Mouse (Mus musculus) heart, adult 8-10 months (tissue): ENCODE measurements around the gene Pea15a. TPM values are rescaled to one million over a fixed set of nuclear protein-coding genes. Genes with fewer than 3 reads are reported as not detected.

Experiments
- DNase-seq: peaks from one replicate; pipeline ENCODE4 v3.0.0; 2022; ENCODE audit warnings: low spot score
- total RNA-seq, 4 experiments: library from RNA; stranded (reverse); gene quantifications; 2 replicates each; pipeline ENCODE4 v1.2.4; 2022

Gene Pea15a
- total RNA-seq, 4 experiments from 2014 or later = 41.7 to 74.1 (median 60.0) TPM

DNA sequence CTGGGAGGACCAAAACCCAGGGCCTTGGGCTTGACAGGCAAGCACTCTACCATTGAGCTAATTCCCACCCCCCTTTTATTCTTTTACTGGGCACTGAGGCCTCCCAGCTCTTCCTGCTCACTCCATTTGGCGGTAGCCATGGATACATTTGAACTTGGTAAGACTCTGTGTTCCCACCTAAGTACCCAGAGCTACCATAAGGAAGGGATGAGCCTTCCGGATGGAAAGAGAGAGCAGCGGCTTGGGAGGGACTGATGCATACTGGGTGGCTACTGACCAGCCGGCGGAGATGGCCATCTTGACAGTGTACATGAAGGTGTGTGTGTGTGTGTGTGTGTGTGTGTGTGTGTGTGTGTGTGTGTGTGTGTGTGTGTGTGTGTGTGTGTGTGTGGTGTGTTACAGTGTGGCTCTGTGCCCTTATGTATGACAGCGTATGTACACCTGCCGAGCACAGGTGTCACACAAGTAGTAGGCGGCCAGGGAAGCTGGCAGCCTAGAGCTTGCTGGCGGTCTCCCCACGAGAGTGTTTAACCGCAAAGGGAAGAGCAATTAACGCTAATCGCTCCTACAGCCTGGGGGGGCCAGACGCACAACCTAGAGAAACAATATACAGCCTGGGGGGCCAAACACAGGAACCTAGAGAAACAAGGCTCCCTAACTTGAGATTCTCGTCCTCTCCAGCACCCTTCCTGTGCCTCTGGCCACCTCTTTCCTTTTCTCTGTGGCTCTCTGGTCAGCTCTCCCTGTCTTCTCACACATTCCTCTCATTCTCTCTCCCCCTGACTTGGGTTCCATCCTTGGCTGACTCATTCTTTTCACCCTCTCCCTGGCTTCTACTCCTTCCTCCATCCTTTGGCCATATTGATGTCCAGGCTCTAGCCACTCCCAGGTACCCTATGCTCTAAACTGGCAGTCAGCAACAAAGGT lies 1.5 kb downstream of the Pea15a start:
- DNase-seq = no peak

DNA sequence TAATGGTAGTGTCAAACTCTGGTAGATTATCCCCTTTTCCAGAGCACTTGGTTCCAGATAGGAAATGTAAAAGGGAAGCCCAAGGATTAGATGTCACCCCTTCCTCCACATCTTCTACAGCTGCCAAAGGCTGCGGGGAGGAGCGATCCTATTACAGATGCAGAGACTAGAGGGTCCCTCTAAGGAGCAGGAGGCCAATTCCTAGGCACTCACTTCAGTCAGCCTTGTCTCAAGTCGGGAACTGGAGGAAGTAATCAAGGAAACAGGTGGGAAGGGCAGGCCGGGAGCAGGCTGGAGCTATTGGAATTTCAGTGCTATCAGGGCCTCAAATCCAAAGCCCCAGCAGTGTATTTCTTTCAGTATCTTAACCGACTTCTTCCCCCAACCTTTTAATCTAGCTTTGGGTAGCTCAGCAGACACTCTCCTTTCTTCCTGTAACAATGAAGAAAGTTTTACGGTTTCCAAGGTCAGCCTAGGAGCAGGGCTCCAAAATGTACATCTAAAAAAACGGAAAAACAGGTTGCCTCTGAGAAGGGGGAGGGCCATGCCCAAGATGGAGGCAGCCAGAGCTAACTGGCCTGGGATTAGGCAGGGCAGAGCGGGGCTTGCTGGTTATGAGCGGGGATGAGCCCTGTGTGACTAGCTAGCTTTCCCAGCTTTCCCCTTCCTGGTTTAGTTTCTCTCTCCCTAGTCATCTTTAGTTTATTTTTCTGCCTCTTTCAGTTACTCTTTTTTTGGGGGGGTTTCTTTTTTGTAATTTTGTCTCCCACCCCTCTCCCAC lies 2.4 kb downstream of the Pea15a start:
- DNase-seq = no peak

DNA sequence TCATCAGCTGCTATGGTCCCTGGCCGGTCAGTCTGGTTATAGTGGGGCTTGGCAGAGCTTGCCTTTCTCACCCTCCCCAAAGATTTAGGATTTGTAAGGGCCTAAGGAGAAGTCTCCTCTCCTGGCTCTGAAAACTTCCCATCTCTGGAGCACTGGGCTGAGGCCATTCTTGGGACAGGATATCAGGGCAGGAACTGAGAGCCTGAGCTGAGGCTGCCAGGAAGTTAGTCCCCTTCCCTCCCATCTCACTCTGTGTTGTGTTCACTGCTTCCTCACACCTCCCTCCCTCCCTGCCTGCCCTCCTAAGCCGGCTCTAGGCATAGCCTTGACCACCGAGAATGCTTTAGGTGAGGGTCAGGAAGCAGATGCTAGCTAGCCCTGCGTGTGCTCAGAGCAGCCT lies 3.0 kb downstream of the Pea15a start:
- peak; percentile 67 for DNase-seq

DNA sequence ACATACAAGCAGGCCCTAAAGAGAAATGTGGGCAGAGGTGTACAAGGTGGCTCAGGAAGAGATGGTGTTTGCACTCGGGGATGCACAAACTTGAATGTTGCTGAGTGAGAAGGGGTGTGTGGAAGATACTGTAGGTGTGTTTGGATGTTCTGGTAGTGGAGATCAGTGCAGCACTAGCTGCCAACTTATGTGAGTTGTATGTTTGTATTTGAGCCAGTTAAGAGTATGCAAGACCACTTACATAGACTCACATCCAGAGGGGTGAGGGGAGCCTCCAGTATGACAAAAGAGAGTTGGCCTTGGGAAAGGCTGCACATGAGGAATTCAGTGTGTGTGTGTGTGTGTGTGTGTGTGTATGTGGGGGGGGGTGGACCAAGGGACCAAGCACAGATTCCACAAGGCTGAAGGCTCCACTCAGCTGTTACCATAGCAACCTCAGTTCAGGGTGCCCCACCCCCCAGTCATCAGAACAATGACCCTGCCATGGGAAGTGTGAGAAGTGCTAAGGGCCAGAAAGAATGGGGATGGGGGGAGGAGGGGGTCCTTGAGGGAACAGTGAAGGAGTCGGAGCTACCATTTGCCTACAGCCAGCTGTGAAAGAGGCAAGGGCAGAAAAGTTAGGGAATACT lies 3.6 kb downstream of the Pea15a start:
- DNase-seq = no peak

DNA sequence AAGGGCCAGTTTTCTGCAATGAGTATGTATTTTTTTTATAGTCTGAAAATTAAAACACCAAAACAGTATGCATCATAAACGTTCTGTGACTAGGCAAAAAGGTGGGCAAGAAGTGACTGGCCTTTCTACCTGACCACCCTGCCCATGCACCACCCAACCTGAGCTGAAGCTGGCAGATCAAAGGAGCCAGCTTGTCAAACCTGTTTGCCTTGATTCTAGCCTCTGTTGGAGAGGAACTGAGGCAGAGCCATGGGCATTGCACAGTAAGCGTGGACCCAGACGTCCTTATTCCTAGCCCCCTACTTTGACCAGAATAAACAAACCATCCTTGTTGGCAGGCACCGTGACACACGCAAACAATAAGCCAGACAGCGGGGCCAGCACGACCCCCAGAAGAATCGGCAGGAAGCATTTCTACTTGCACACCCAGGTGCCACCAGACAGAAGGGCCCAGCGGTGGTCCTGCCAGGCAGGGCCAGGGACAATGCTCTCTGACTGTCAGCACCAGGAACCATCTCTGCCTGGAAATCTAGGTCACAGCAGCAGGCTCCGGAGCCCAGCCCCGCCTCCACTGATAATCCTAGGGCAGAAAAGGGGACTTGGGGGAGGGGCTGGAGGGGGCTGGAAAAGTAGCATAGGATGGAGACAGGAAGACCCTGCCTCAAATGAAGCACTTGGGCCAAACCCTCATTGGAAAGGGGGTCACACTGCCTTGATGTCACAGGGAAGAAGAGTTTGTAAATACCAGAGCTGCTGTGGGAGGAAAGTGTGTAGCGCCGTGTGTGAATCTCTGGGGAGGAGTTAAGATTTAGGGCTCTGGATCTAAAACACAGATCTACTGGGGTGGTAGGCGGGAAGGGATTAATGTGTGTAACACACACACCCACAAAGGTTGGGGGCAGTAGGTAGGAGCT lies 4.4 kb downstream of the Pea15a start:
- no peak for DNase-seq

DNA sequence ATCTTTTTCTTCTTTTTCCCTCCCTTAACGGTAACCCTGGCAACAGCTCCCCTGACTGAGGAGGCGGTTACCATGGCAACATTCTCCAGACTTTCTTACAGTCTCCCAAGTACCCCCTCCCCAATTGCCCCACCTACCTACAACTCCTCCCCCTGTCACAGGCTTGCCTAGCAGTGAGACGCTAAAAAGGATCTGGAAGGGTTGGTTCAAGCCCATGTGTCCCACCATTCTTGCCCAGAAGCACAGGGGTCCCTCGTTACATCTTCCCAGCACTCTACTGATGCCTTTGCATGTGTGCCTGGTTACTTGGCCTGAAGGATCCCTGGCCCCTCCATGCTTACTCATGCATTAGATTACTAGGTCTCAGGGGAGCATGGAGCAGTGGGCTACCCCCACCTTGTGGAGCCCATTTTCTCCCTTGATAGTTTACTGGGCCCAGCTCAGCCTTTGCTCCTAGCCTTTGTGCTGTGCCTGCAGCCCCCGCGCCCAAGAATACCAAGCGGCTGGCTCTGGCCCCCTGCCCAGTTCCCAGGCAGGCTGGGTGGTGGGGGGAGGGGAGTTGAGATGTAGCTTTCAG lies 5.6 kb downstream of the Pea15a start:
- DNase-seq = no peak

DNA sequence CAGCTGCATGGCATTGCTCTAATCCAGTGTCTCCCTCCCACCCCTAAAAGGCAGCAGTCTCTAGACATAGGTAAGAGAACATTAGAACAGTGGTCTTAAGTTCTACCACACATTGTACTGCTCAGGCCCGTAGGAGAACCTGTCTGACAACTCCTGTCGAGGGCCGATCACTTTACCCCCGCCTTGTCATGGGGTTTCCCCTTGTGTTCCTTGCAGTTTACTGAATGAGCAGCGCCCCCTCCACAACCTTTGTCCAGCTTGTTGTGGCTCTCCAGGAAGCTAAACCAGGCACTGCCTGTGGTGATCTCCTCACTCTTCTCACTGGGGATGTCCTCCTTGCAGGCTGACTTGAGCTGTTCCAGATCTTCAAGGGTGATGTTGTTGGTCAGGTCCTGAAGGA lies 6.4 kb downstream of the Pea15a start:
- no peak for DNase-seq

DNA sequence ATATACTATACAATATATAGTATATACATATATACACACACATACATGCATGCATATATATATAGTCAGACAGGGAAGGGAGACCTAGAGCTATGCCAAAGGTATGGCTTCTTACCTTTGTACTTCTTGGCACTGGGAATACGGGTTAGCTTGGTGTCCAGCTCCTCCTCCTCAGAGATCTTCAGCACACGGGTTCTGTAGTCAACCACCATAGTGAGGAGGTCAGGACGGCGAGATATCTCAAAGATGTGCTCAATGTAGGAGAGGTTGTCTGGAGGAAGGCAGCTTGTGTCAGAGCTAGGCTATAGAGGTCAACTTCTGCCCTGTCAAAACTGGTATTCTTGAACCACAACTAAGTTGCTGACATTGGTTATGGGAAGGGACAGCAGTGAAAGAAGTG lies 7.6 kb downstream of the Pea15a start:
- no peak for DNase-seq

DNA sequence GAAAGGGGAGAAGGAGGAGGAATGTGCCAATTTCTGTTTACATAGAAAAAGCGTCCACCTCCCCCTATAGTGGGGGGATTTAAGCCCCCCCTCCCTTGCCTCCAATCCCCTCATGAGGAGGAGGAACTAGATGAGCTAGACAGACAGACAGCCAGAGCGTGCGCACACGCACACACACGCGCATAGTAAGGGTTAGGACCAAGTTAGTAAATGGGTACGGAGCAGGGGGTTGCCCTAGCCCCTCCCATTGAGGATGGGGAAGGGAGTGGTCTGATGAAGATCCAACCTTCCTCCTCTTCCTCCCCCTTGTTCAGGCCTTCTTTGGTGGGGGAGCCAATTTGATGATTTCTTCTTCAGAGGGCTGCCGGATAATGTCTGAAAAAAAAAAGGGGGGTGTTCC lies 8.3 kb downstream of the Pea15a start:
- no peak for DNase-seq

DNA sequence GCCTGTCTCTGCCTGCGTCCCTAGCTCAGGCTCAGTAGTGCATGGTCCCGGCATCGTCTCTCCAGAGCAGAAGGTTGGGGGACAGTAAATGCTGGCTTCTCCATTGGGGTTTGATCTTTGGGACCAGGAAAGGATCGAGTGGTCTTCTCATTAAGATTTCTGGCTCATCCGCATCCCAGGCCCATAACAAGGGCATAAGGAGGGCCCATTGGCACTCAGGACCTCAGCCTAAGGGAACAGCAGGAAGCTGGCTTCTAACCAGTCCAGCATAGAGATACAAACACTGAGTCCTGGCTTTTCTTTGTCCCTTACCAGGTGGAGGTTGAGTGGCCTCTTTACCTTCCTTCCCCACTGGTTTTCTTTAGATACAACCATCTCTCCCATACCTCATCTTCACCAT lies 8.8 kb downstream of the Pea15a start:
- DNase-seq = no peak

DNA sequence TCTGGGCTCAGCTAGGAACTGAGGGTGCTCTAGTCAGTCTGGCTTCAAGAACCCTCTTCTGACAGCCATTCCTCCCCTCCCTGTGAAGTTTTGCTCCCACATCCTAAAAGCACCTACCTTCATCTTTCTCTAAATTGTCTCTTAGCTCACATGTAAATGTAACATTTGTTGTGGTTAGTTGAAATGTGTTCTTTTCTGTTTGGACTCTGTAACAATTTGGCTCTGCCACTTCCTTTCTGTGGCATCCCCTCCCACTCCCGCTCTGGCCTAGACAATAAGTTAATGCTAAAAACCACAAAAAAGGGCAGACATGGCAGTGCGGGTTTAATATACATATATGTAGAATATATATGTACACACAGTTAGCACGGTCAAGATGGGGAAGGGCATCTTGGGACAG lies 9.5 kb downstream of the Pea15a start:
- DNase-seq = no peak

DNA sequence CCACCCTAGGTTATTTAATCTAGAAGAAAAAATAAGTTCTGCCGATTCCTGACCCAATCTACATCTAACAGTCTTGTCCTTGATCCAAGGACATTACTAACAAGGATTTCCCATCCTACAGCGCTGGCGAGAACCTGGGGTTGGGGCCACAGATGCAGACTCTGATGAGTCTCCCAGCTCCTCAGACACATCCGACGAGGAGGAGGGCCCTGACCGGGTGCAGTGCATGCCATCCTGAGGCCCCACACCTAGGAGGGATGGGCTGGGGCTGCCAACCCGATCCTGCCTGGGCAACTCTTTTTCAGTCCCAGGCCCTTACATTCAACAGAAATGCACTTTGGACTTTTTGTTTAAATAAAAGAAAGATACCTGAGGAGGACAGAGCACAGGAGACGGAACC lies 12.2 kb downstream of the Pea15a start:
- DNase-seq = no peak

DNA sequence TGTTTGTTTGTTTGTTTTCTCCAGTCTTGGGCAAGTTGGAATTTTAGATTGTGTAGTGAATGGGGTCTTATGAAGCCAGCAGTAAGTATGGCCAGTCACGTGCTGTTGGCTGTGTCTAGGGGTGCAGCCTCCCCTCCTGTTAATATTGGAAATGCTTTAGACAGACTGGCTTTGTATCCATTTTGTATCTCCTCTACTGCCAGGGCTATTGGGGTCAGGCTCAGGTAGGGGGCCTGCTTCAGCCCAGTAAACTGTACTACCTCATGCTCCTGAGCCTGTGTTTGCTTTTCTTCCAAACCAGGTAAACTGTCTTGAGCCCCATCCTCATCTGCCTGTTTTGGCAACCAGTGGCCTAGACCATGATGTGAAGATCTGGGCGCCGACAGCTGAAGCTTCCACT lies 14.4 kb downstream of the Pea15a start:
- no peak for DNase-seq

DNA sequence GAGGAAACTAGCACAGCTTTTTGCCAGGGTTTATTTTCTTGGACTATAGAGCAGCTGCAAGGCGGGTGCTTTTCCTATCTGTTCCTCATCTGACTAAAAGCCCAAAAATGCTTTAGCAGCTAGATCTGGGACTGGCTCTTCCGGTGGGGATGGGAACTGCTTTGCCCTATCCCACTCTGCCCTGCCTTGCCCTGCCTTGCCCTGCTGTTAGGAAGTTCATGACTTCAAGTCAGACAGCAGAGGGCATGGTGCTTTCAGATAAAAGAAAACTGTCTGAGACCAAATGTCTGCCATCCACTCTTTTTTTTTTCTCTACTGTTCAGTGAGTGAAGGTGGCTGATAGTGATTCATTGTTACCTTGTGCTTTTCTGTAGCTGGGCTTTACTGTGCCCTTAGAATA lies 15.0 kb downstream of the Pea15a start:
- no peak for DNase-seq

DNA sequence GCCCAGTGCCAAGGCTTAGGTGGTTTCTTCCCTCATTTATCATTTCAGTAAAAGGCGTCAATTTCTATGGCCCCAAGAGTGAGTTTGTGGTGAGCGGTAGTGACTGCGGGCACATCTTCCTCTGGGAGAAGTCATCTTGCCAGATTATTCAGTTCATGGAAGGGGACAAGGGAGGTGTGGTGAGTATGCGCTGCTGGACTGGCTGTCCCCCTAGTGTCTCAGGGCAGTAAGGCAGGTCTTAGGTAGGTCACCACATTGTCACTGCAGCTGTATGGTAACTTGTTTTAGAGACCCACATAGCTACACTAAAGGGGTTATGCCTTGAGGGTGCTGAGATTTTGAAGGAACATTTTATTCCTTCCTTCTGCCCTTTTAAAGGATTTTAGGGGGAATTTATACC lies 17.7 kb downstream of the Pea15a start:
- no peak for DNase-seq

DNA sequence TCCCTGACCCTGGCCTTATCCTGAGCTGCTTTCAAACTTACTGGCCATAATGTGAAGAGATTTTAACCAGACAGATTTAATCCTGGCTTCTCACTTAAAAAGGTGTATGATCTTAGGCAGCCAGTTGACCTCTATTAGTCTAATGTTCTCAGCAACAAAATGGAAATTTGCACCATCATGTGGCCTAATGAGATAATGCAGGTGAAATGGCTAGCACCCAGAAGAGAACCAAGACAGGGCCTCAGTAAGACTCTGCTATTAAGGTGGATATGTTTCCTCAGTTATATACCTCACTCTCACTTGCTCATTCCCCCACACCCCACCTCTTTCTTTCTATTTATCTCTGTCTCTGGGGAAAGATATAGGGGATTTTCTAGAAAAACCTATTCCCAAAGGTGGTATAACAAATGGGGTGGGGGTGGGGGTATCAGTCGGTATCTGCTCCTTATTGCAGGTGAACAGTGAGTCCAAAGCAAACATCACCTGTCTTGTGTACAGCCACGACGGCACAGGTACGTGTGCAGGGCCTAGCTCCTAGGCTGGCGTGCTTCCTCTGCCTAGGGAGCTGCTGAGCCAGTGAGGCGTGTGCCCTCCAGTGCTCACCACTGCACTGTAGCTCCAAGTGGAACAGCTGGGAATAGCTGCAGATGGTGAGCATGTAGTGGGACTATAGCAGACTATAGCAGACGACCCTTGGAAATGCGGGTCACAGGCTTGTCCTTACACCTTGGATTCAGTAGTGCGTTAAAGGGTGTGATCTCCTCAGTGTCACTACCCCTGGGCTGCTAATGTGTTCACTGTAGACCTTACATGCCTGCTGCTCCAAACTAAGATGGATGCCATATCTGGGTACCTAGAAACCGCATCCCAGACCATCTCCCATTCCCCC lies 20.0 kb downstream of the Pea15a start:
- DNase-seq = no peak

DNA sequence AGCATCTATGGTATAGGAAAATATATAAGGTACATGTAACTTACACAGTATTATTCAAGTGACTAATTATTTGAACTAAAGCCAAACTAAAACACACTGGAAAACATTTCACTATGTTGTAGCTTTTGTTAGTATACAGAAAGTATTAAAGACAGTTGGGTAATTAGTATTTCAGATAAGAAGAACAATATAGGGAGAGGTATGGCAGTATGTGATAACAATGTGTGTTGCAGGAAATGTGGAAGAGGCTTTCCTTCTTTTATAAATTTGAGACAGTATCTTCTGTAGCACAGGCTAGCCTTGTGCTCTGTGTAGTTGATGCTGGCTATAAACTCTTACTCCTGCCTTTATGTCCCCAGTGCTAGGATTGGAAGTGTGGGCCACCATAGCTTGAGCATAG lies 22.7 kb downstream of the Pea15a start:
- DNase-seq = no peak

DNA sequence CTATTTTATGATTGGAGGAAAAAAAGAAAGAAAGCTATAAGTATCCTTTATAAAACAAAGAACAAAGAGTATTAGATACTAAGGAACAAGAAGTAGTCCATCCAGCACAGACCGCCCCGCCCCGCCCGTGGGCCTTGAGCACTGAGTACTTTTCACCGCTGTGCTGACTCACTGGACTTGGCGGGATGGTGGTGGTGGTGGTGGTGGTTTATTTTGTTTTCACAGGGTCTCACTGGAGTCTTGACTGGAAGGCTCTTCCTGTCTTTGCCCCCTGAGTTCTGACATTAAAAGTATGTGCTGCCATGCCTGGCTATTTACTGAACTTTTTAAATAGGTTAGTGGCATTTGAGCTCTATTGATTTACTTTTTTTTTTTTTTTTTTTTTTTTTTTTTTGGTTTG lies 23.5 kb downstream of the Pea15a start:
- no peak for DNase-seq

DNA sequence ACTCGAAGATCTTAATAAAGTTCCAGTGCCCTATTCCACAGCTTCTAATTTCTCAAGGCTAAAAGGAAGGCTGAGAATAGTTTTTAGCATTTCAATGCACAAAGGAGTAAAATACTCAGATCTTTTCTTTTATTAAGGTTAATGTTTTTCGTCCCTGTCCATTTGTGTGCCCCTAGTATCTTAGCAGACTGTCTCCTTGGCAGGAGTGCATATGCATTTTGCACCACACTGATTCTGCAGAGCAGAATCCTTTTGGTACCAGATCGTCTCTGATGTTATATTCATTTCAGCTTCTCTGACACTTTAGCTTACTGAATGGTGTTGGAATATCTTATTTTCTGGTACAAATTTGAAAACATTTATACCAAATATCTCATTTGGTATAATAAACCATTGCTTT lies 24.8 kb downstream of the Pea15a start:
- DNase-seq = no peak

DNA sequence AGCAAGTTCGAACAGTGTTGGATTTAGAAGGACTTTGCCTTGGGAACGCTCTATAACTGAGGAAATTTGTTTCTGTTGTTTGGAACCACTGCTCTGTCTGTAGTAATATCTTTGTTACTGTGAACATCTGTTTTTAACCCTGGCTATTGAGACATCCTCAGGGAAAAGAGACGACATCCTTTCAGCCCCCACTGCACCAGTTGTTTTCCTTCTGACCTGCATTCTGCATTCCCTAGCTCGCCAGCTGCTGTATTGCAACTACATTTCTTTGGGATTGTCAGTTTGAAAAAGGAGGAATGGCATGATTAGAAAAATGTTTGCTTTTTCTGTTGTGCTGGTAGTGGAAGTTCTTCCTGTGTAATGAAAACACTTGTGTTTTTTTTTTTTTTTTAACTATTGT lies 25.7 kb downstream of the Pea15a start:
- DNase-seq = no peak
